Mouse (Mus musculus) limb, embryonic 15.5 days (tissue): ENCODE measurements at regions not wholly inside any gene's neighbourhood (a gene's known extent, or its start where the extent isn't known, plus 50 kb on each side); places are given as distances from the start of the nearest gene placed in this dataset.

ENCODE experiments used
- ATAC-seq: fragments of 200-750 bp; cut with Nextera tagmentation; 2 replicates; pipeline ENCODE4 v1.8.0; 2017; ENCODE audit warnings: low read depth, moderate TSS enrichment; ENCODE audit not compliant: insufficient number of reproducible peaks, low FRiP score, low TSS enrichment
- H3K27ac ChIP-seq: fragments of 300-500 bp; sonication (generic); 2 replicates; pipeline ENCODE4 v1.5.1; 2015; ENCODE audit warnings: moderate library complexity, mild to moderate bottlenecking, inconsistent platforms
- H3K27me3 ChIP-seq: fragments of 300-500 bp; sonication (generic); 2 replicates; pipeline ENCODE4 v1.6.1; 2015; ENCODE audit warnings: inconsistent platforms
- H3K36me3 ChIP-seq: fragments of 300-500 bp; sonication (generic); 2 replicates; pipeline ENCODE4 v1.6.1; 2015; ENCODE audit warnings: inconsistent platforms
- H3K4me1 ChIP-seq: fragments of 300-500 bp; sonication (generic); 2 replicates; pipeline ENCODE4 v1.6.1; 2015; ENCODE audit warnings: inconsistent platforms
- H3K4me2 ChIP-seq: fragments of 300-500 bp; sonication (generic); 2 replicates; pipeline ENCODE4 v1.6.1; 2015; ENCODE audit warnings: mild to moderate bottlenecking, inconsistent platforms
- H3K4me3 ChIP-seq: fragments of 300-500 bp; sonication (generic); 2 replicates; pipeline ENCODE4 v1.5.1; 2015; ENCODE audit warnings: mild to moderate bottlenecking, inconsistent platforms
- H3K9ac ChIP-seq: fragments of 300-500 bp; sonication (generic); 2 replicates; pipeline ENCODE4 v1.6.1; 2015; ENCODE audit warnings: inconsistent platforms
- H3K9me3 ChIP-seq: fragments of 300-500 bp; sonication (generic); 2 replicates; pipeline ENCODE4 v1.6.1; 2016; ENCODE audit warnings: inconsistent platforms
- WGBS: fragments of 180-500 bp; shearing (Covaris S2); methylation state at CpG from one replicate; pipeline ENCODE4 v1.1.7; 2015; 5-methylcytosine and 5-hydroxymethylcytosine counted together

GRCm38 (mm10) chr7:129939266-129939665, 347.6 kb downstream of the Wdr11 start:
- ATAC-seq: no peak
- Histone ChIP-seq H3K36me3 (no peaks in the 10 kb centered on the region), H3K27ac (no peak overlapping the region), H3K27me3 (no peaks in the 10 kb centered on the region), H3K9me3 (no peaks in the 10 kb centered on the region), H3K4me2 (no peak overlapping the region), H3K9ac (no peak overlapping the region), H3K4me3 (no peak overlapping the region), H3K4me1 (peaks cover 7% of the 10 kb centered on the region; the same call in 1 of the 2 replicates)
- WGBS: 86% methylated on average over 5 of the region's 5 CpGs

- Histone ChIP-seq H3K27ac (0 out of 2 replicates have a peak overlapping the region, but pooled peaks have one; percentile 2), H3K9ac (no peak overlapping the region), H3K4me3 (no peak overlapping the region), H3K4me1 (peaks cover 7% of the 10 kb centered on the region; the same call in 1 of the 2 replicates), H3K36me3 (no peaks in the 10 kb centered on the region), H3K27me3 (no peaks in the 10 kb centered on the region), H3K9me3 (no peaks in the 10 kb centered on the region), H3K4me2 (no peak overlapping the region)
- ATAC-seq: no peak
- 25% methylated on average over 9 of the region's 9 CpGs for WGBS
Observed at GRCm38 (mm10) chr7:129941311-129942029, 349.8 kb downstream of the Wdr11 start.

DNA sequence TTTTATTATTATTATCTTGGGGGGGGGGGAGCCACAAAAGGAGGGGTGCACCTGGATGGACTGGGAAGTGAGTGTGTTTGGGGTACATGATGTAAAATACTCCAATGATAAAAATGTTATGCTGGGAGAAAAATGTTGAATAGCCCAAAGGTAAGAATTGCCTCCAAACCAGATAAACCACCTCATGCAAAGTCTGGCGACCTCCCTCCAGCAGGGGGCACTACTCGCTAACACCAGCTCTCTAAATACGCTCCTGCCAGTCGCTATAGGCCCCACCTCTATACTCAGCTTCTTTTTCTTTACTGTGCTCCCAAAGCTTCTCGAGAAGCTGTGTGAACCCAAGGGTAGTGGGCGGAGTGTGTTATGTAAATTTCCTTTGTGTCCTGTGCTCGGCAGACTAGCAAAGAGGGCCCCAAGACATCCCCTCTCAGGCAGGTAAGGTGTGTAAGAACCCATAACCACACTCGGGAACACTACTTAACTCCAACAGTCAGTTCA, 357.0 kb downstream of the Wdr11 start:
- 74% methylated on average over 8 of the region's 8 CpGs for WGBS

DNA sequence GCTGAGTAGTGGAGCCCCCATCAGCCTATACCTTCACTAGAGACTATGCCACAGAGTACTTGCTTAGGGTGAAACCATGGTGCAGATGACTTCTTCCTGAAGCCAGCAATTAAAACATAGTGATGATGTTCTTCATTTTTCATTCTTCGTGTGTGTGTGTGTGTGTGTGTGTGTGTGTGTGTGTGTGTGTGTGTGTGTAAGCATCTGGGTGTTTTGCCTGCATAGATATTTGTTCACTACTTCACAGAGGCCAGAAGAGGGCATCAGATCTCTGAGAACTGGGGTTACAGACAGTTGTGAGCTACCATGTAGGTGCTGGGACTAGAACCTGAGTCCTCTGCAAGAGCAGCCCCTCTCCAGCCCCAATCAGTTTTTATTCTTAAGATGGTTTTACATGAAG, 358.8 kb downstream of the Wdr11 start:
- H3K4me1 ChIP-seq: peaks cover 4% of the 10 kb centered on the region; the same call in 1 of the 2 replicates
- H3K9me3 ChIP-seq: no peaks in the 10 kb centered on the region
- H3K4me2 ChIP-seq: no peak overlapping the region
- WGBS: 93% methylated on average over 1 of the region's 1 CpGs
- H3K27me3 ChIP-seq: no peaks in the 10 kb centered on the region
- H3K4me3 ChIP-seq: no peak overlapping the region
- no peaks in the 10 kb centered on the region for H3K36me3 ChIP-seq
- H3K9ac ChIP-seq: no peak overlapping the region
- H3K27ac ChIP-seq: no peak overlapping the region
- no peak for ATAC-seq

More for the DNA sequence above, 357.0 kb downstream of the Wdr11 start:
- Histone ChIP-seq H3K27me3 (no peaks in the 10 kb centered on the region), H3K36me3 (no peaks in the 10 kb centered on the region), H3K4me3 (no peak overlapping the region), H3K9ac (no peak overlapping the region), H3K4me1 (peaks cover 4% of the 10 kb centered on the region; the same call in 1 of the 2 replicates), H3K4me2 (no peak overlapping the region), H3K27ac (peak overlapping the region; percentile 34), H3K9me3 (no peaks in the 10 kb centered on the region)
- no peak for ATAC-seq

GRCm38 (mm10) chr7:129958379-129958778, 366.7 kb downstream of the Wdr11 start:
- 88% methylated on average over 3 of the region's 3 CpGs for WGBS

DNA sequence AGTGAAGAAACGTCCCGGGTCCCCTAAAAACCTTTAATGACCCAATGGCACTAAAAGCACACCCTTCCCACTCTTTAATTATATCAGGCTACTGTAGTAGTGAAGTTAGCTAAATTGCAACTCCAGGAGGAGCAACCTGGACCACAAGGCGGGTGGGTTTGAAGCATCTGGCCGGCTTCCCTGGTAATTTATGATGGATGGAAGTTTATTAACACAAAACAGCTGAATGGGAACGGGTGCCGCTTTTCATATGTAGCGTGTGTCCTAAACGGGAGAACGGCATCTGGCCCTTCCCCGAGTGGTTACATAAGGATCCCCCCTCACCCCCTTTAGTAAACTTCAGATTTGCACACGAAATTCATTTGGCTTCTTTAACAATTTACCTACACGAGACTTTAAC, 370.9 kb downstream of the Wdr11 start:
- Histone ChIP-seq H3K4me1 (peaks cover 18% of the 10 kb centered on the region), H3K4me3 (no peak overlapping the region), H3K27ac (peak overlapping the region; percentile 57), H3K9ac (no peak overlapping the region), H3K36me3 (no peaks in the 10 kb centered on the region), H3K27me3 (no peaks in the 10 kb centered on the region), H3K9me3 (no peaks in the 10 kb centered on the region), H3K4me2 (peak overlapping the region; percentile 25)
- ATAC-seq: no peak
- 24% methylated on average over 12 of the region's 12 CpGs for WGBS

More at GRCm38 (mm10) chr7:129958379-129958778, 366.7 kb downstream of the Wdr11 start:
- Histone ChIP-seq H3K27ac (no peak overlapping the region), H3K27me3 (no peaks in the 10 kb centered on the region), H3K36me3 (no peaks in the 10 kb centered on the region), H3K4me3 (no peak overlapping the region), H3K4me2 (no peak overlapping the region), H3K9me3 (no peaks in the 10 kb centered on the region), H3K4me1 (peaks cover 12% of the 10 kb centered on the region), H3K9ac (no peak overlapping the region)
- ATAC-seq: no peak

GRCm38 (mm10) chr7:129964192-129964591, 372.5 kb downstream of the Wdr11 start:
- no peak overlapping the region for H3K4me2 ChIP-seq
- no peaks in the 10 kb centered on the region for H3K27me3 ChIP-seq
- peak overlapping the region; percentile 47; the same call in 1 of the 2 replicates for H3K27ac ChIP-seq
- ATAC-seq: no peak
- H3K9me3 ChIP-seq: no peaks in the 10 kb centered on the region
- peaks cover 18% of the 10 kb centered on the region for H3K4me1 ChIP-seq
- no peaks in the 10 kb centered on the region for H3K36me3 ChIP-seq
- 41% methylated on average over 8 of the region's 8 CpGs for WGBS
- no peak overlapping the region for H3K9ac ChIP-seq
- H3K4me3 ChIP-seq: no peak overlapping the region

GRCm38 (mm10) chr7:129965281-129966051, 373.8 kb downstream of the Wdr11 start:
- no peak overlapping the region for H3K27ac ChIP-seq
- ATAC-seq: 0 out of 2 replicates have a peak, but pooled peaks have one; percentile 71
- no peak overlapping the region for H3K9ac ChIP-seq
- H3K4me1 ChIP-seq: peaks cover 18% of the 10 kb centered on the region
- H3K4me2 ChIP-seq: no peak overlapping the region
- WGBS: 57% methylated on average over 9 of the region's 9 CpGs
- no peaks in the 10 kb centered on the region for H3K27me3 ChIP-seq
- H3K36me3 ChIP-seq: no peaks in the 10 kb centered on the region
- H3K9me3 ChIP-seq: no peaks in the 10 kb centered on the region
- H3K4me3 ChIP-seq: no peak overlapping the region

GRCm38 (mm10) chr7:129966771-129967170, 375.1 kb downstream of the Wdr11 start:
- H3K4me3 ChIP-seq: no peak overlapping the region
- no peak overlapping the region for H3K9ac ChIP-seq
- H3K27ac ChIP-seq: no peak overlapping the region
- no peaks in the 10 kb centered on the region for H3K36me3 ChIP-seq
- no peak overlapping the region for H3K4me2 ChIP-seq
- H3K4me1 ChIP-seq: peaks cover 16% of the 10 kb centered on the region
- no peaks in the 10 kb centered on the region for H3K27me3 ChIP-seq
- WGBS: 93% methylated on average over 2 of the region's 2 CpGs
- ATAC-seq: no peak
- H3K9me3 ChIP-seq: no peaks in the 10 kb centered on the region

- no peaks in the 10 kb centered on the region for H3K9me3 ChIP-seq
- no peak overlapping the region for H3K4me3 ChIP-seq
- ATAC-seq: no peak
- H3K4me2 ChIP-seq: no peak overlapping the region
- H3K27me3 ChIP-seq: no peaks in the 10 kb centered on the region
- H3K9ac ChIP-seq: no peak overlapping the region
- H3K36me3 ChIP-seq: no peaks in the 10 kb centered on the region
- 82% methylated on average over 1 of the region's 1 CpGs for WGBS
- H3K4me1 ChIP-seq: peaks cover 6% of the 10 kb centered on the region; the same call in 1 of the 2 replicates
- H3K27ac ChIP-seq: no peak overlapping the region
Observed at GRCm38 (mm10) chr7:129970201-129970600, 378.5 kb downstream of the Wdr11 start.

DNA sequence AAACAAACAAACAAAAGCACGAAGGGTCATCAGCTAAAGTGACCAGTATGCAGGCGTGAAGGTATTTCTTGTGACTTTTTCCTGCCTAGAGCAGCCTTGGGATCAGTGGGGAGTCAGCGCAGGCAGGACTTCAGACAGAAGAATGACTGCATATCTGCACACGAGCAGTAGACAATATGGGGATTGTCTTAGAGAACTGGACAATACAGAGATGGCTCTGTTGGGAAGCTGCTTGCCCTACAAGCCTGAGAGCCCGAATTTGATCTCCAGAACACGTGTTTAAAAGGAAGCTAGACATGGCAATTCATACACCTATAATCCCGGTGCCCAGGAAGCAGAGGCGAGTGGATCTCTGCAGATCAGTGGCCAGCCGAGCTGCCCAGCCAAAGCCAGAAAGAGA, 382.5 kb downstream of the Wdr11 start:
- Histone ChIP-seq H3K27ac (peak overlapping the region; percentile 48), H3K4me3 (no peak overlapping the region), H3K27me3 (no peaks in the 10 kb centered on the region), H3K4me2 (no peak overlapping the region), H3K9me3 (no peaks in the 10 kb centered on the region), H3K36me3 (no peaks in the 10 kb centered on the region), H3K4me1 (no peaks in the 10 kb centered on the region; the same call in 1 of the 2 replicates), H3K9ac (no peak overlapping the region)
- ATAC-seq: no peak
- 81% methylated on average over 9 of the region's 9 CpGs for WGBS

DNA sequence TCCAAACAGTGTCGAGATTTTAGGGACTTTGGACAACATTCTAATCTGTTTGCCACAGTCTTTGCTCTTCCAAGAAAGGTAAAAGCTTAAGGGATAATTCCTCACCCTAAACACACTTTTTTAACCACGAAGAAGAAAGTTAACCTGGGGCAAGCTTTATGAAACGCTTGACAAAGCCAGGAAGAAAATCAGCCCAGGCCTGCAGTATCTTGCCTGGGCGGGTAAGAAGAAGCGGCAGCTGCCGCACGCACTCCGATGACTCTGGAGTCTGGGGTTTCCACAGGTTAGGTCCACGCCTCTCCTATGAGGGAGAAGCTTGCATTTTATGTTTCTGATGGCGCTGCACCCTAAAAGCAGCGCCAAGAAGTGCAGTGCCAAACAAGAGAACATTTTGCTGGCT, 383.2 kb downstream of the Wdr11 start:
- H3K36me3 ChIP-seq: no peaks in the 10 kb centered on the region
- WGBS: 67% methylated on average over 11 of the region's 11 CpGs
- no peaks in the 10 kb centered on the region for H3K9me3 ChIP-seq
- no peaks in the 10 kb centered on the region; the same call in 1 of the 2 replicates for H3K4me1 ChIP-seq
- H3K4me2 ChIP-seq: no peak overlapping the region
- H3K4me3 ChIP-seq: no peak overlapping the region
- no peaks in the 10 kb centered on the region for H3K27me3 ChIP-seq
- H3K27ac ChIP-seq: peak overlapping the region; percentile 75
- ATAC-seq: no peak
- H3K9ac ChIP-seq: no peak overlapping the region
